Mouse (Mus musculus) liver, embryonic 14.5 days (tissue): ENCODE data around the gene Elk3.

Experiments
- CTCF ChIP-seq: IDR thresholded peaks from 2 replicates; pipeline ENCODE4 v1.5.1; 2016; ENCODE audit warnings: antibody characterized with exemption, low read depth, control low read depth
- EP300 ChIP-seq: IDR thresholded peaks from 2 replicates; pipeline ENCODE4 v1.6.1; 2016; ENCODE audit warnings: antibody characterized with exemption, low read depth

GRCm38 (mm10) chr10:93291843-93292242, 19.1 kb downstream of the Elk3 start:
- TF ChIP-seq CTCF: peak; percentile 84
- no peak for TF ChIP-seq EP300
